Mouse (Mus musculus): Measurements from ENCODE around the gene Plekhg2.
A peak's percentile ranks its signal among the peaks of the same experiment; 100 is the strongest.

Plekhg2 gene

DNA sequence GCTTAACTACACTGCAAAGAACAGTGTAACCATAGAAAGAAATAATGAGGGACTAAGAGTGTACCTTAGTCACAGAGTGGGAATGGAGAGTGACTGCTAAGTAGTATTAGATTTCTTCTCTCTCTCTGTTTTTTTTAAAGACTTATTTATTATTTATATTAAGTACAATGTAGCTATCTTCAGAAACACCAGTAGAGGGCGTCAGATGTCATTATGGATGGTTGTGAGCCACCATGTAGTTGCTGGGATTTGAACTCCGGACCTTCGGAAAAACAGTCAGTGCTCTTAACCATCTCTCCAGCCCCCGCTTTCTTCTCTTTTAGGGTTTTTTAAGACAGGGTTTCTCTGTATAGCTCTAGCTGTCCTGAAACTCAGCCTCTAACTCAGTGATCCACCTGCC lies 45.9 kb downstream of the Plekhg2 start:
- no peak for DNase-seq

DNA sequence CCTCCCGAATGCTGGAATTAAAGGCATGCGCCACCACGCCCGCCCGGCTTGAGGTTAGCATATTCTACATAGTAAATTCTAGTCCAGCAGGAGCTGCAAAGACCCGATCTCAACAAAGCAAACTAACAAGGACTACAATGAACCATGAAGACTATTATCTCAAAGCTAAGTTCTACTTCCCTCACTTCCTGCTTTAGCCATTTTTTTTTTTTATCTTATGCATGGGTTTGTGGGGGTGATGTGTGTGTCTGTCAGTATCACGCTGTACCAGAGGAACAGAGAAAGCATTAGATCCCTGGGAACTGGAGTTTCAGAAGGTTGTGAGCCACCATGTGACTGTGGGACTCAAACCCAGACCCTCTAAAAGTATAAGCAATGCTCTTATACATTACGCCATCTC lies 47.1 kb downstream of the Plekhg2 start:
- DNase-seq, result no peak

DNA sequence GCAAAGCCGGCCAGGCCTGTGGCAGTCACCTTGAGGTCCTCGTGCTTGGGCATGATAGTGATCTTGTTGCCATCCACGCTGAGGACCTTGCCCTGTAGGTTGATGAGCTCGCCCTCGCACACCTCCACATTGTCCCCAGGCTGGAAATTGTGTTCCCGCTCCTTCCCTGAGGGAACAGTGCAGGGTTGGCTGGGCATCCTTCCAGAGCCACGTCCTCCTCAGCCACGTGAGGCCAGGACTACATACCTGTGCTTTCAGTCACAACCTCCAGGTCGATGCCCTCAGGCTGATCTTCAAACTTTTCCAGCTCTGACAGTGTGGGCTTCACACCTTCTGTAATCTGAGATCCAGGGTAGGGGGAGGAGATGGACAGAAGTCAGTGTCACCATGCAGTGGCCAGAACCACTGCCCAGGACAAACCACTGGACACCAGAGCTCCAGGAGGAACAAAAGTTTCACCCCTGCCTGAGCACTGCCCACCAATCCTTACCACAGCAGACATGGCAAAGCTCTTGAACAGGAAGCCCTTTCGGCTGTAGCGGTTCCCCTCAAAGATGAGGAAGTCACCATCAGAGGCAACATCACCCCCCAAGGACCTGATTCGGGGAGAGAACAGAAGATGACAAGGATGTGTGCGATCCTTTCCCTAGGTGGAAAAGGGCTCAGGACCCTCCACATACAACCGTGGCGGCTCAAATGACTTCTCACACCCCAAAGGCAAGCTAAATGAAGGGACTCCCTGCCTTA lies 50.3 kb downstream of the Plekhg2 start:
- DNase-seq, result no peak

DNA sequence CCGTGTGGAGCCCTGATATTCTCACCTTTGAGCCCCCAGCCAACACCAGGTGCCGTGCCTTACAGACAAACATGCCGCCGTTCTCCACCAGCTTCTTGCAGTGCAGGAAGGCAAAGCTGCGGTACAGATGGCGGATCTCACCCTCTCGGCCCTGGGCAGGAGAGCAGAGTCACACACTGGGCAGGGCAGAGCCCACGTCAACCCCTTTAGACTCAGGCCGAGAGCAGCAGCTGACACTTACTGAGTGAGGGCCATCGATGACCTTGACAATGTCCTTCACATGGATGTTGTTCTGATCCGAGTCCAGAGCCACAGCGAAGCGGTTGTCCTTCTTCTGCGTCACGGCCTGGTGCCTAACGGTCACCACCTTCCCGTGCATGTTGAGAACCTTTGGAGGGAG lies 53.7 kb downstream of the Plekhg2 start:
- DNase-seq, result no peak

DNA sequence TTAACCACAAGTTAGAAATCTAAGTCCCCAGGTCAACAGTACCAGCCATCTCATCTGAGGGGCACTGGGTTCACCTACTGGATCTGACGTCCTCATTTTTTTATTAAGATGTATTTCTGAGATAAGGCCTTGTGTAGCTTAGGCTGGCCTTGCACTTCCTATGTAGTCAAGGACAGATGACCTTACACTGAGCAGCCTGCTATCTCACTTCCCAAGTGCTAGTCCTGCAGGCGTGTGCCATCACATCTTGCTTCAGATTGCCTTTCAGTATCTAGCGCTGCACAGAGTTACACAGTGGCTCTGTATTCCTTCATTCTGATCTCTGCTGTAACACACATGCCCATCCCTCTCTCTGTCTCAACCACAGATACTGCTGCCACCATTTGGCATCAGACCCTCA lies 54.4 kb downstream of the Plekhg2 start:
- no peak for DNase-seq

DNA sequence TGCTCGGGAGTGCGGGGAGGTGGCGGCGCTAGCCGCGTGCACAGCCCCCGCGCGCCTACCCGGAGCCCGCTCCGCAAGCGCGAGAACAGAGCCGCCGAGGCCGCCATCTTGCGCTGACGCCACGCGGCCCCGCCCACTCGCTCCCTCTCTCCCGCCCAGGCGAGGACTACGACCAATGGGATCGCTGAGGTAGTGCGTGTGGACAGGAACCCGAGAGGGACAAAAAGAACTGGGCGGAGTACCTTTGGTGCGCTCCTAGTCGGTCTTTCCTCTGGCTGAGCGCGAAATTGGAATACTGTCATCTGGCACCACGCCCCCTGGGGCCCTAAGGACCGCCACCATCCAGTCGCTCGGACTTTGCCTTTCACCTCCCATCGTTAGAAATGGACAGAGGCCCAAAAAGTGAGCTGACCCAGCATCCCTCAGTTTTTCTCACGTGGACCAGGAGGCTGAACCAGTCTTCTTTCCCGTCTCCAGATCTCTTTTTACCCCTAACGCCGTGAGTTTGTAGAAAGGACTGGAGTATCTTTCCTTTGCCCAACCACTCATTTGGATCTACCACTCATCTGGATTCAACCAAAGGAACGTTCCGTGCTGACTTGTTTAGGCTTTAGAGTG lies 60.4 kb downstream of the Plekhg2 start, which contains the start of gene Timm50:
Timm50 (minus strand) TSS at position 147 of the 618 bp plus-strand sequence.
- peak; percentile 99 for DNase-seq

DNA sequence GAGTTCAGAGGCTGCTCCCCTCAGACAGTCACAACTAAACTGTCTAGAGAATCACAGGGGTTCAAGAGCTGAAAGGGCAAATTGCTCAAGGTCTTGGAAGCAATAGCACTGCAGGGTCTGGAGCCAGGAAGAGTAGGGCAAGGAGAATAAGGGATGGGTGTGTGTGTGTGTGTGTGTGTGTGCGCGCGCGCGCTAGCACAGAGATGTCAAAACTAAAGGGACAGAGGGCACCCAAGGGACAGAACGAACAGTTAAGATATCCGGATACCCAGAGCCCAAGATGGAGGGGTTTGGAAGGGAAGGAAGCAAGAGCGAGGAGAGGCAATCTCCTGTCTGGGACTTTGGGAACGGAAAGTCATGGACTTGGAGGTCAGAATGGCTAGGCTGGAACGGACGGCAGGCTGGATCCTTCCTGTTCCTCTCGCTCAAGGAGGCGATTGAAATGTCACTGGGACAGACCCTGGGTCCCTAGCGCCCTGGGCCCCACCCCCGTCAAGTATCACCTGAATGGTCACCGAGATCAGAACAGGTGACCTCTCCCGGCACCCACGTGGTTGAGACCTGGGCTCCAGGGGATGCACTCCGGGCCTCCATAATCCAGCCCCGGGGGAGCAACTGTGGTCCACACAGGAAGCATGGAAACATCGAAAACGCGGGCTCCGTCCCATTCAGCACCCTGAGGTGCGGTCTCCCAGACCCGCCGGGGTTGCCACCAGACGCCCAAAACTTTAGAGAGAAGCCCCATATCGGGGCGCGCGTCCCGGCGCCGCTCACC lies 61.1 kb downstream of the Plekhg2 start:
- DNase-seq, result no peak

DNA sequence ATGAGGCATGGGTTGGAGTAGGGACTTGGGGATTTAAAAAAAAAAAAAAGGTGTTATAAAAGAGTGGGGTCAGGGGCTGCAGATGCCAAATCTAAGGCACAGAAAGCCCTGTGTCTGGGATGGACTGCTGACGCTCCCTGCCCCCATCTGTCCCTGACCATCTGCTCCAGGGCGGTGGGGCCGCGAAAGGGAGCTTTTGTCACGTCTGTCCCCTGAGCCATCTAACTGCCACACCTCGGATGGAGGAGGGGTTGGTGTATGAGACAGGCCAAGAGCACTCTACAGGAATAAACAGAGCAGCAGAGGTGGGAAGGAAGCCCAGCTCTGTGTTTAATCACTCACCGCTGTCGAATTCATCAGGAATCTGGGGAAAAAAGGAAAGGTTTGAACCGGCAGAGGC lies 62.7 kb downstream of the Plekhg2 start:
- no peak for DNase-seq
